Mouse (Mus musculus) gastrocnemius, adult 2 months (tissue): ENCODE results near the gene Zfp955b. TPM values are rescaled to one million over a fixed set of nuclear protein-coding genes. Genes with fewer than 3 reads are reported as not detected.
"Not testable (repeated sequence)": the region's sequence is repeated elsewhere in the genome, so short reads cannot be mapped to it uniquely, and the experiment has no call there.

ENCODE experiments used
- DNase-seq: peaks from one replicate; pipeline ENCODE4 v3.0.0; 2022
- H3K27ac ChIP-seq: fragments of 200-600 bp; 2 replicates; pipeline ENCODE4 v1.8.1; 2022; ENCODE audit warnings: mild to moderate bottlenecking
- H3K4me3 ChIP-seq: fragments of 200-600 bp; 2 replicates; pipeline ENCODE4 v1.8.1; 2022; ENCODE audit warnings: mild to moderate bottlenecking, moderate library complexity
- CTCF ChIP-seq: fragments of 200-600 bp; IDR thresholded peaks from 2 replicates; pipeline ENCODE4 v1.8.1; 2022; ENCODE audit warnings: antibody characterized with exemption, mild to moderate bottlenecking, moderate library complexity
- intact Hi-C: fragments of 180-260 bp; cut with DNase I; formaldehyde crosslinking; loops from one replicate; pipeline ENCODE4 v1.15.1; 2025
- long read RNA-seq, 2 experiments: library from polyadenylated mRNA; stranded (forward); transcript quantifications; one replicate each; pipeline ENCODE4 v2.0.0; 2021
- total RNA-seq, 2 experiments: library from RNA; stranded (reverse); gene quantifications; 2 replicates each; pipeline ENCODE4 v1.2.3; 2021

Gene Zfp955b
- 10 to 100 TPM in 1 of 2 experiments, 1 to 10 TPM in 1; 9.4 to 13.5 TPM for total RNA-seq
- long read RNA-seq, experiment 1, full-length matches to known transcripts, result 6 of 7 reads
- long read RNA-seq, experiment 1, partial matches to known transcripts, result 0 of 7 reads
- long read RNA-seq, experiment 1, other reads (novel, unspliced or antisense), result 1 of 7 reads
- long read RNA-seq, experiment 2, full-length matches to known transcripts, result 5 of 7 reads
- long read RNA-seq, experiment 2, partial matches to known transcripts, result 0 of 7 reads
- long read RNA-seq, experiment 2, other reads (novel, unspliced or antisense), result 2 of 7 reads

GRCm38 (mm10) chr17:33289039-33289875 lies at the start of gene Zfp955b:
Gene Zfp955b (plus strand): TSS chr17:33289544.
- intact Hi-C loops, H3K27ac ChIP-seq, DNase-seq: not testable (repeated sequence)
- peak within 1 kb of the TSS; percentile 39 for H3K4me3 ChIP-seq

GRCm38 (mm10) chr17:33254530-33255318 lies 34.6 kb upstream of the Zfp955b start, which contains the start of gene Zfp955a:
Gene Zfp955a (minus strand): TSS chr17:33255145.
- intact Hi-C loops, result not testable (repeated sequence)

GRCm38 (mm10) chr17:33255319-33255657 lies 34.1 kb upstream of the Zfp955b start:
- DNase-seq, H3K27ac ChIP-seq, intact Hi-C loops, H3K4me3 ChIP-seq: not testable (repeated sequence)

More at GRCm38 (mm10) chr17:33254530-33255318, 34.6 kb upstream of the Zfp955b start, which contains the start of gene Zfp955a:
- DNase-seq, H3K27ac ChIP-seq: not testable (repeated sequence)
- peak within 1 kb of the TSS; percentile 58 for H3K4me3 ChIP-seq

- intact Hi-C loops, result no loop called here
- TF ChIP-seq CTCF, result no peak
- Histone ChIP-seq H3K4me3 (no peak within 1 kb of the TSS), H3K27ac (no peak within 1 kb of the TSS)
- no peak for DNase-seq
These were observed 25.0 kb upstream of the Zfp955b start, which contains the start of gene Olfr63 for GRCm38 (mm10) chr17:33264376-33264775. Gene Olfr63 (plus strand): TSS chr17:33264676.

GRCm38 (mm10) chr17:33268907-33269306 lies 20.4 kb upstream of the Zfp955b start:
- no peak overlapping the region for H3K27ac ChIP-seq
- no peak overlapping the region for H3K4me3 ChIP-seq
- no peak for DNase-seq
- intact Hi-C loops, result no loop called here
- no peak for TF ChIP-seq CTCF

GRCm38 (mm10) chr17:33289876-33290149 lies 469 bp downstream of the Zfp955b start:
- H3K4me3 ChIP-seq, result peak overlapping the region; percentile 39
- H3K27ac ChIP-seq, DNase-seq, intact Hi-C loops: not testable (repeated sequence)

GRCm38 (mm10) chr17:33352981-33353380 lies 63.6 kb downstream of the Zfp955b start:
- no peak for TF ChIP-seq CTCF
- no peak overlapping the region for H3K4me3 ChIP-seq
- intact Hi-C loops, result loop anchor here (10.0 kb wide), 1 partner anchor 472 kb away; the partner anchor contains the start of genes Ndufa7 and Rps28
- H3K27ac ChIP-seq, result no peak overlapping the region
- DNase-seq, result no peak

Other genes starting within 250 kb of the Zfp955b start
- not detected for gene 4921501E09Rik, start 221.5 kb upstream of the Zfp955b start, total RNA-seq
- gene Zfp563, start 200.2 kb upstream of the Zfp955b start, total RNA-seq, result 1 to 10 TPM; 3.5 to 5.0 TPM
- gene Morc2b, start 149.9 kb upstream of the Zfp955b start, total RNA-seq, result under 1 TPM; 0.28 to 0.59 TPM
- gene Olfr55, start 121.1 kb upstream of the Zfp955b start, total RNA-seq, result not detected
- gene Olfr239, start 98.2 kb upstream of the Zfp955b start, total RNA-seq, result not detected
- under 1 TPM; 0.18 to 0.42 TPM for gene Olfr1564, start 67.9 kb upstream of the Zfp955b start, total RNA-seq
- 1 to 10 TPM; 4.7 to 5.7 TPM for gene Zfp955a, start 34.4 kb upstream of the Zfp955b start, total RNA-seq
- not detected for gene Olfr63, start 24.9 kb upstream of the Zfp955b start, total RNA-seq
- gene Zfp81, start 69.3 kb downstream of the Zfp955b start, total RNA-seq, result 1 to 10 TPM; 3.2 to 3.8 TPM
- 1 to 10 TPM; 3.4 to 3.6 TPM for gene Zfp101, start 105.1 kb downstream of the Zfp955b start, total RNA-seq
- gene Actl9, start 143.4 kb downstream of the Zfp955b start, total RNA-seq, result not detected
- gene Adamts10, start 234.7 kb downstream of the Zfp955b start, total RNA-seq, result 1 to 10 TPM; 7.4 TPM